ENCODE assay signal across 13 mouse cellular contexts in genomic region chr10:99408786-99409185, GRCm38 (mm10).
DNase-seq lines count a peak whose midpoint lies in the region; ATAC-seq and TF ChIP-seq lines count a peak whose summit lies in the region.
"Had no signal": no experiment of that assay in that cellular context is flagged by ENCODE, and none has a peak within 500 bp of the region (broad histone marks: within the 10 kb centered on the region; RNA-seq: fewer than 3 reads in every experiment).

No protein-coding gene starts in this region.

- ATAC-seq in forebrain, postnatal 0 days: no peak
- ATAC-seq in forebrain, embryonic 12.5 days (ENCODE audit: low FRiP score): no peak

- WGBS in forebrain, postnatal 0 days: 91% methylated on average over 2 of the region's 2 CpGs
- 91% methylated on average over 2 of the region's 2 CpGs for WGBS in forebrain, embryonic 12.5 days

- H3K4me3 ChIP-seq in forebrain, postnatal 0 days (ENCODE audit: low read depth, low read length): no peak overlapping the region
- H3K4me3 ChIP-seq in forebrain, embryonic 12.5 days (replicated peaks): no peak overlapping the region
- no peak overlapping the region for H3K4me3 ChIP-seq in left cerebral cortex, adult 2 months
- H3K4me3 ChIP-seq: kidney, embryonic 15.5 days; midbrain, embryonic 12.5 days; neural tube, embryonic 12.5 days; stomach, embryonic 15.5 days had no signal

- H3K4me1 ChIP-seq in forebrain, postnatal 0 days (ENCODE audit: insufficient read depth): no peaks in the 10 kb centered on the region
- no peaks in the 10 kb centered on the region for H3K4me1 ChIP-seq in forebrain, embryonic 12.5 days
- H3K4me1 ChIP-seq: kidney, embryonic 15.5 days; midbrain, embryonic 12.5 days; neural tube, embryonic 12.5 days; stomach, embryonic 15.5 days had no signal

- no peak for DNase-seq in forebrain, postnatal 0 days
- DNase-seq in left cerebral cortex, adult 2 months (ENCODE audit: extremely low spot score in 1 of 2, low spot score in 2 of 2): no peak
- DNase-seq in left cerebral cortex, adult 8-10 months (ENCODE audit: low spot score in 2 of 2): no peak
- peak; percentile 33 for DNase-seq in A20 (ENCODE audit: low read depth, low spot score)
- DNase-seq in ZHBTc4 (ENCODE audit: low read depth, low spot score): peak; percentile 76
- no peak for DNase-seq in frontal cortex, postnatal 36 days (ENCODE audit: low spot score in 2 of 2)
- no peak for DNase-seq in embryo, embryonic 9.5 days (ENCODE audit: extremely low spot score)
- DNase-seq: heart, postnatal 14 days had no signal

- H3K27ac ChIP-seq in forebrain, postnatal 0 days (ENCODE audit: low read depth, low read length): no peak overlapping the region
- no peak overlapping the region for H3K27ac ChIP-seq in forebrain, embryonic 12.5 days
- no peak overlapping the region for H3K27ac ChIP-seq in left cerebral cortex, adult 2 months
- H3K27ac ChIP-seq: midbrain, embryonic 12.5 days; neural tube, embryonic 12.5 days; stomach, embryonic 15.5 days had no signal

- H3K9ac ChIP-seq in forebrain, postnatal 0 days: no peak overlapping the region
- no peak overlapping the region for H3K9ac ChIP-seq in forebrain, embryonic 12.5 days
- H3K9ac ChIP-seq: kidney, embryonic 15.5 days; midbrain, embryonic 12.5 days; neural tube, embryonic 12.5 days; stomach, embryonic 15.5 days had no signal

- H3K27me3 ChIP-seq in forebrain, postnatal 0 days (ENCODE audit: insufficient read depth, low read length): no peaks in the 10 kb centered on the region
- no peaks in the 10 kb centered on the region for H3K27me3 ChIP-seq in forebrain, embryonic 12.5 days
- H3K27me3 ChIP-seq: kidney, embryonic 15.5 days; midbrain, embryonic 12.5 days; neural tube, embryonic 12.5 days; stomach, embryonic 15.5 days had no signal

- H3K9me3 ChIP-seq in forebrain, postnatal 0 days (ENCODE audit: low read length): no peaks in the 10 kb centered on the region
- no peaks in the 10 kb centered on the region for H3K9me3 ChIP-seq in forebrain, embryonic 12.5 days
- H3K9me3 ChIP-seq: kidney, embryonic 15.5 days; neural tube, embryonic 12.5 days; stomach, embryonic 15.5 days had no signal

- no peaks in the 10 kb centered on the region for H3K36me3 ChIP-seq in forebrain, postnatal 0 days (ENCODE audit: insufficient read depth)
- no peaks in the 10 kb centered on the region for H3K36me3 ChIP-seq in forebrain, embryonic 12.5 days (replicated peaks)
- H3K36me3 ChIP-seq: kidney, embryonic 15.5 days; midbrain, embryonic 12.5 days; neural tube, embryonic 12.5 days; stomach, embryonic 15.5 days had no signal

- H3K4me2 ChIP-seq in forebrain, postnatal 0 days (ENCODE audit: low read depth): no peak overlapping the region
- no peak overlapping the region for H3K4me2 ChIP-seq in forebrain, embryonic 12.5 days
- H3K4me2 ChIP-seq: kidney, embryonic 15.5 days; midbrain, embryonic 12.5 days; neural tube, embryonic 12.5 days; stomach, embryonic 15.5 days had no signal

- intact Hi-C loops in left cerebral cortex, adult 2 months (cut with DNase I): no loop called here

- TF ChIP-seq CTCF in forebrain, postnatal 0 days (IDR thresholded peaks at IDR 0.05; ENCODE audit: low read depth): peak; percentile 37
- peak; percentile 29 for TF ChIP-seq CTCF in left cerebral cortex, adult 2 months (IDR thresholded peaks at IDR 0.05)

Comparison
In these comparisons a context has a peak if more than half of its experiments do, and no peak if none do; other contexts are left out.
1. DNase-seq: peak in A20 (single experiment) and ZHBTc4 (single experiment); none in forebrain, postnatal 0 days (single experiment), left cerebral cortex, adult 2 months (0 of 2), left cerebral cortex, adult 8-10 months (0 of 2), frontal cortex, postnatal 36 days (0 of 2) and embryo, embryonic 9.5 days (single experiment).